Comparison of ENCODE assay signal across 7 mouse cellular contexts in genomic region chr17:34629221-34629751, GRCm38 (mm10). TPM values are rescaled to one million over a fixed set of nuclear protein-coding genes. Genes with fewer than 3 reads are reported as not detected.
DNase-seq lines count a peak whose midpoint lies in the region; ATAC-seq and TF ChIP-seq lines count a peak whose summit lies in the region.

Gene Prrt1 (plus strand): TSS chr17:34629533.

- H3K4me2 ChIP-seq in lung, embryonic 14.5 days: peak within 1 kb of the TSS; percentile 92
- peak within 1 kb of the TSS; percentile 97 for H3K4me2 ChIP-seq in heart, embryonic 14.5 days (ENCODE audit: low read length)

- H3K36me3 ChIP-seq in lung, embryonic 14.5 days (ENCODE audit: insufficient read depth): peaks cover 6% of the 10 kb centered on the region; the same call in 1 of the 2 replicates
- H3K36me3 ChIP-seq in heart, embryonic 14.5 days (ENCODE audit: control insufficient read depth, insufficient read depth, low read length): peaks cover 9% of the 10 kb centered on the region
- peaks cover 7% of the 10 kb centered on the region for H3K36me3 ChIP-seq in limb, embryonic 10.5 days

- H3K4me1 ChIP-seq in lung, embryonic 14.5 days (ENCODE audit: insufficient read depth): peaks cover 16% of the 10 kb centered on the region; the same call in 1 of the 2 replicates
- peaks cover 19 to 42% of the 10 kb centered on the region in 2 experiments for H3K4me1 ChIP-seq in heart, embryonic 14.5 days (ENCODE audit: control insufficient read depth in 2 of 2, insufficient read depth in 2 of 2, low read length in 2 of 2)
- peaks cover 69% of the 10 kb centered on the region for H3K4me1 ChIP-seq in limb, embryonic 10.5 days
- peaks cover 43% of the 10 kb centered on the region for H3K4me1 ChIP-seq in olfactory bulb, adult 2 months (ENCODE audit: control insufficient read depth, insufficient read depth, low read length)

- H3K27me3 ChIP-seq in lung, embryonic 14.5 days (ENCODE audit: insufficient read depth, low read length): peaks cover 51% of the 10 kb centered on the region
- peaks cover 50% of the 10 kb centered on the region for H3K27me3 ChIP-seq in heart, embryonic 14.5 days (ENCODE audit: control insufficient read depth, insufficient read depth, low read length)
- H3K27me3 ChIP-seq in limb, embryonic 10.5 days (ENCODE audit: low read depth, poor library complexity, severe bottlenecking): peaks cover 59% of the 10 kb centered on the region

- TF ChIP-seq CTCF in lung, embryonic 14.5 days (IDR thresholded peaks at IDR 0.05; ENCODE audit: low read depth): no peak
- TF ChIP-seq CTCF in olfactory bulb, adult 2 months (IDR thresholded peaks at IDR 0.05; ENCODE audit: insufficient read depth, low read depth, low read length): no peak

- peak; percentile 65 for DNase-seq in lung, embryonic 14.5 days
- DNase-seq in lung, adult 18-20 months: no peak
- DNase-seq in cerebellum, adult 9-10 months: peak; percentile 82
- no peak for DNase-seq in limb, embryonic 10.5 days (ENCODE audit: low spot score)
- DNase-seq in urinary bladder, adult 2 months (ENCODE audit: low spot score): no peak

- H3K27ac ChIP-seq in lung, embryonic 14.5 days (ENCODE audit: low read depth): peak within 1 kb of the TSS; percentile 95; the same call in 1 of the 2 replicates
- peak within 1 kb of the TSS; percentile 96; a peak in 3 of 4 replicates for H3K27ac ChIP-seq in heart, embryonic 14.5 days (replicated peaks in 1 of 2; ENCODE audit: control insufficient read depth in 1 of 2, insufficient read depth in 1 of 2, low read depth in 2 of 2, low read length in 2 of 2)
- H3K27ac ChIP-seq in limb, embryonic 10.5 days: peak within 1 kb of the TSS; percentile 92
- peak within 1 kb of the TSS; percentile 99 for H3K27ac ChIP-seq in olfactory bulb, adult 2 months (ENCODE audit: insufficient read depth, low read depth, low read length)

- 0 out of 2 replicates have a peak, but pooled peaks have one; percentile 14 for TF ChIP-seq POLR2A in olfactory bulb, adult 2 months (IDR thresholded peaks at IDR 0.05; ENCODE audit: insufficient read depth, low read depth, low read length)

- H3K9me3 ChIP-seq in lung, embryonic 14.5 days (ENCODE audit: low read depth, low read length): no peaks in the 10 kb centered on the region
- H3K9me3 ChIP-seq in heart, embryonic 14.5 days (ENCODE audit: control insufficient read depth, low read length): no peaks in the 10 kb centered on the region
- H3K9me3 ChIP-seq in limb, embryonic 10.5 days (replicated peaks): no peaks in the 10 kb centered on the region

- H3K9ac ChIP-seq in lung, embryonic 14.5 days: peak within 1 kb of the TSS; percentile 73
- peak within 1 kb of the TSS; percentile 78 for H3K9ac ChIP-seq in heart, embryonic 14.5 days (ENCODE audit: low read length)

- peak within 1 kb of the TSS; percentile 69 for H3K4me3 ChIP-seq in lung, embryonic 14.5 days (ENCODE audit: low read depth, low read length)
- peak within 1 kb of the TSS; percentile 61 to 66 for H3K4me3 ChIP-seq in heart, embryonic 14.5 days (ENCODE audit: control insufficient read depth in 1 of 2, insufficient read depth in 1 of 2, low read depth in 1 of 2, low read length in 2 of 2)
- peak within 1 kb of the TSS; percentile 74 for H3K4me3 ChIP-seq in limb, embryonic 10.5 days
- H3K4me3 ChIP-seq in olfactory bulb, adult 2 months (ENCODE audit: insufficient read depth, low read depth, low read length): peak within 1 kb of the TSS; percentile 89

- under 1% methylated on average over 16 of the region's 16 CpGs for WGBS in lung, embryonic 14.5 days
- 5% methylated on average over 16 of the region's 16 CpGs for WGBS in heart, embryonic 14.5 days
- WGBS in limb, embryonic 10.5 days: 1% methylated on average over 16 of the region's 16 CpGs
- WGBS in olfactory bulb, adult 2 months: 1% methylated on average over 16 of the region's 16 CpGs

- ATAC-seq in lung, embryonic 14.5 days (ENCODE audit: insufficient read depth): no peak
- no peak for ATAC-seq in heart, embryonic 14.5 days (ENCODE audit: insufficient number of reproducible peaks, insufficient read depth, low FRiP score, low read depth)

RNA-seq across cellular contexts. Expression of gene Prrt1, which starts in this region (rescaled TPM):
- 0.14 TPM in 1 of 2 replicates, not detected in the other for polyA plus RNA-seq in lung, embryonic 14.5 days (2014; fragmentation: Nextera tagmentation; extraction: Ambion mirVana)
- 0.27 and 0.39 TPM in 2 replicates for polyA plus RNA-seq in heart, embryonic 14.5 days (2014; fragmentation: Nextera tagmentation; extraction: Ambion mirVana)
- polyA plus RNA-seq in limb, embryonic 10.5 days (2016; fragmentation: Nextera tagmentation; extraction: Ambion mirVana): 0.08 TPM in 1 of 2 replicates, not detected in the other
- not detected in 2 replicates for polyA plus RNA-seq in olfactory bulb, adult 2 months (2012; ENCODE audit: insufficient read depth, insufficient read length, low replicate concordance, missing spikeins)
- polyA plus RNA-seq in urinary bladder, adult 2 months (2012; rRNA removed): 8.0 and 11.1 TPM in 2 replicates

Comparison
In these comparisons a context has a peak if more than half of its experiments do, and no peak if none do; other contexts are left out.
1. RNA of gene Prrt1 (polyA plus RNA-seq): not detected in olfactory bulb, adult 2 months; 8.0 to 11.1 TPM in urinary bladder, adult 2 months, 0.27 to 0.39 TPM in heart, embryonic 14.5 days, 0.14 TPM in lung, embryonic 14.5 days and 0.08 TPM in limb, embryonic 10.5 days; every median in the first group is over 10 times any median in the second.
2. Peak in DNase-seq, H3K4me3 ChIP-seq, H3K27ac ChIP-seq, H3K9ac ChIP-seq and H3K4me2 ChIP-seq in lung, embryonic 14.5 days; RNA of the gene not detected or under 1 TPM.
3. Peak in every context shown above with its lines, with median percentiles within 50 percentile points of each other: H3K27ac ChIP-seq and H3K4me3 ChIP-seq.